Mouse (Mus musculus): ENCODE results near the gene Faah. TPM values are rescaled to one million over a fixed set of nuclear protein-coding genes. Genes with fewer than 3 reads are reported as not detected.

Gene Faah
- total RNA-seq, 2 experiments from 2014 or later = 1.3 to 1.8 TPM

DNA sequence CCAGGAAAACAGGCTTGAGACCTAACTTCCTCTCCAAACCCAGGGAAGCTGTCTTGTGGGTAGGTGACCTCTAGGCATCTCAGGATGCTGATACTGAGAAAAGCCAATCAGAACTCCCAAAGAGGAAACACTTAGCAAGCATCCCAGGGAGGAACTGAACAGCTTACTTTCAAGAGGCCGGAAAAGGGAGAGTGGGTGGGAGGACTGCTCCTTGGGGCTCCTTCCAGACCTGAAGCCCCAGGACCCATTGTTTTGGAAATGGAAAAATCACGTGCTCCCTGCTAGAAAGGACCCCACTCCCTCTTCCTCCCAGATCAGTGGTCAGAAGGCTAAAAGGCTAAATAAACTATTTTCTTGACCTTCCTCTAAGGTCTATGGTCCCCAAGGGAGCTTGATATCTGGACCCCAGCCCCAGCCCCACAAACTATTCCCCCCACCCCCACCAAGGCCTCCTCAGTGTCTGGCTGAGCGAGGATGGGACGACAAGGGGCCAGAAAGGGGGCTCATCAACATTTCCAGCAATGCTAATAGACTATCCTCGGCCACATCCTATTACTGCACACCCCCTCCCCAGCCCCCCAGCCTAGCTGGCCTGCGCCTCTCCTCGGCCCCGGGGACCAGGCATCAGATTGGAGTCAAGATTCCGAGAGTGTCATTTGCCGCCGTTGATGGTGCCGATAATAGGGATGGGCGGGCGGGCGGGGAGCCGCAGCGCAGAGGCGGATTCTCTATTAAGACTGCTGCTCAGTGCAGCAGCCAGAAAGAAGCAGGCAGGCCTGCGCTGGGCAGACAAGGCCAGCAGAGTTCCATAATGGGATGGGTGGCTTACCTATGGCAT lies 62.9 kb downstream of the Faah start:
- no peak for ATAC-seq (replicated peaks; ENCODE audit: poor library complexity, severe bottlenecking)

GRCm38 (mm10) chr4:115953559-115953958 lies 64.2 kb downstream of the Faah start:
- ATAC-seq (replicated peaks; ENCODE audit: poor library complexity, severe bottlenecking) = no peak

DNA sequence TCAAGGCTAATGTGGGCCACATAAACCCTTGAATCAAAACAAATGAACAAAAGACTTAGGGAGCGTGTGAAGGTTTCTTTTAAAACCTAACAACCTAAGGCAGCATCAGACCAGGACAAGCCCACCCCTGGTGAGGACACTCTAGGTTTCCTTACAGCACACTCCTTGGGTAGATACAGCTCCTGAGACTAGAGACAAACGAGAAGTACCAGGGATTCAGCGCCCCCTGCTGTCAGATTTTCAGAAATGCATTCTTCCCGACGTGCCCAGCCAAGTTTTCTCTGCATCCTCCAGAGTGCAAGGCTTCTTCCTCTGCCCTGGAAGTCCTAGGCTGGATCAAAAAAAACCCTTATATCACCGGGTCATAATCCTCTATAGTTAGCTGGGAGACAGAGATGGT lies 65.0 kb downstream of the Faah start:
- peak; percentile 78 for ATAC-seq (replicated peaks; ENCODE audit: poor library complexity, severe bottlenecking)

DNA sequence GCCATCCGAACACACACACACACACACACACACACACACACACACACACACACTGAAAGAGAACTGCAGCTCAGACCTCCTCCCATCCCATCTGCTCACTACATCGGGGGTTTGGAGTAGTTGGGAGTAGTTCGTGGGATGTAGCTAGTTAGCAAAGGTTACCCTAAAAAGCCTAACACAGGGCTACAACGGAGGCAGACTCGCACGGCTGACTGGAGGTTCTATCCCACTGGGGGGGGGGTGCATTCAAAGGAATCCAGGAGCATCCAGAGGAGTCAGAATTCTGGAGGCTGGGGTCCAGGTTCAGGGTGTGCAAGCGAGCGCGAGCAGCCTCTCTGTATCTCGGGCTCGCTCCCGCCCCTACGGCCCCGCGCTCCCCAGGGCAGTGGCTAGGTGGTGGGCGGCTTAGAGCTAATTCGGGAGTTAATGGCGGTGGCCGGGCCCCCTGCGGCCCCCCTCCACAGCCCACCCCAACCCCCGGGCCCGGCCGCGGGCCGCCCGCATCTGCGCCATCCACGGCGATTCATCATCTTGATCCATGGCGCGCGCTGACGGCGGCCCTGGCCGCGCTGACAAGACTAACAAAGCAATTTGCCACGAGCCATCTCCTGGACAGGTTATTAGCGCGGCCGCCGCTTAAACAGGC lies 73.9 kb downstream of the Faah start:
- ATAC-seq (replicated peaks; ENCODE audit: poor library complexity, severe bottlenecking) = no peak

DNA sequence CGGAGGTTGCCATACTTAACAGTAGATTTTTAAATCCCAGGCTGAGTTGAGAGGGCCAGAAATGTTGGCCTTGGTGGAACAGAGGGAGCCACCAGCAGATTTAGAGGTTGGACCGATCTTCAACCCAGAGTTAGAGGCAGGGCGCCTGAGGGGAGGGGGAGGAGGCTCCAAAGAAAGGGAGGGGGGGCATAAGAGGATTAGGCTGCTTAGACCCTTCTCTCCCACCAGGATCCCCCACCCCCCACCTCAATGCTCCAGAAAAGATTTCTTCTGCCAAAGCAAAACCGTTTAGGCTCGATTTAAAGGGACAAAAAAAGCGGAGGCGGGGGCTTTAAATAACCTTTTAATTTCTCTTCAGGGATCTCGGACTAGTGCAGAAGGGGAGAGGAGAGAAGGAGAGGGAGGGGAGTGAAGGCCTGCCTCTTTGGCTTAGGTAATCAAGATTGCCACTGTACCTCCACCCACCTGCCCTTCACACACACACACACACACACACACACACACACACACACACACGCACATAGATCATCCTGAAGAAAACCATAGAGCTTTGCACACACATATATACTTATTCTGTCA lies 76.4 kb downstream of the Faah start:
- no peak for ATAC-seq (replicated peaks; ENCODE audit: poor library complexity, severe bottlenecking)

GRCm38 (mm10) chr4:115940681-115941080 lies 77.0 kb downstream of the Faah start:
- ATAC-seq (replicated peaks; ENCODE audit: poor library complexity, severe bottlenecking) = no peak

- ATAC-seq (replicated peaks; ENCODE audit: poor library complexity, severe bottlenecking) = peak; percentile 57
These were observed 78.2 kb downstream of the Faah start, which contains the start of gene Dmbx1 for GRCm38 (mm10) chr4:115939295-115940102. Gene Dmbx1, minus strand, starts transcription at chr4:115939926.

- ATAC-seq (replicated peaks; ENCODE audit: poor library complexity, severe bottlenecking) = no peak
These were observed 79.2 kb downstream of the Faah start for GRCm38 (mm10) chr4:115938276-115939160.

- ATAC-seq (replicated peaks; ENCODE audit: poor library complexity, severe bottlenecking) = no peak
These were observed 80.4 kb downstream of the Faah start for GRCm38 (mm10) chr4:115937061-115937976.

- peak; percentile 24; the same call in 1 of the 2 replicates for ATAC-seq (replicated peaks; ENCODE audit: poor library complexity, severe bottlenecking)
These were observed 81.1 kb downstream of the Faah start for GRCm38 (mm10) chr4:115936646-115937045.

DNA sequence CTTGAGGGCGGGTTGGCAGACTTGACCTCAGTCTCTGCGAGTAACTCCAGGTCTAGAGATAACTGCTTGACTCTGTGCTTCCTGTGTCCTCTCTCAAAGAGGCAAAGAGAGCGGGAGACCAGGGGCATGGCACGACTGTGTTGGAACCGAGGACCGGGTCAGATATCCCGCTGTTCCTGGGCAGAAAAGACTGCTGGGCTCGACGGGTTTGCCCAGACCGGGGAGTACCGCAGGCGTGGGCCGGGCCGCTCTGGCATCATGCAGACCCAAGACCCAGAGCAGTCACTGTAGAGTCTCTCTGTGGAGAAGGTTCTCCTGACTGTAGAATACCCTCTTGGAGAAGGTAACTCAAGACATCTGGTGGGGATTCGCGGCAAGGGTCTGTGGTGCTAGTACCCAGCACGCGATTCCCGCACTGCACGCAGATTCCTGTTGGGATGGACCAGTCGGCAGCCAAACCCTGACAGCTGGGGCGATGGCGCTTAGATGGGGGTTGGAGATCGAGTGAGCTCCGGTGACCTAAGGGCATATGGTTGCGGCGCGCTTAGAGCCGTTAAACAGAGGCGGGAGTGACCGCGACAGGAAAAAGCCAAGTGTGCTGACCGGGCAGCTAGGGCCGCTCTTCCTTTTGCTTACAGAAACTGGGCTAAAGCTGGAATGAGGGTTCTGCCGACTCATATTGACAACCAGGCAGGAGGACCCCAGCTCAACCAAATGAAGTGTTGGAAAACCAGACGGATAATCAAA lies 81.7 kb downstream of the Faah start:
- ATAC-seq (replicated peaks; ENCODE audit: poor library complexity, severe bottlenecking) = no peak

DNA sequence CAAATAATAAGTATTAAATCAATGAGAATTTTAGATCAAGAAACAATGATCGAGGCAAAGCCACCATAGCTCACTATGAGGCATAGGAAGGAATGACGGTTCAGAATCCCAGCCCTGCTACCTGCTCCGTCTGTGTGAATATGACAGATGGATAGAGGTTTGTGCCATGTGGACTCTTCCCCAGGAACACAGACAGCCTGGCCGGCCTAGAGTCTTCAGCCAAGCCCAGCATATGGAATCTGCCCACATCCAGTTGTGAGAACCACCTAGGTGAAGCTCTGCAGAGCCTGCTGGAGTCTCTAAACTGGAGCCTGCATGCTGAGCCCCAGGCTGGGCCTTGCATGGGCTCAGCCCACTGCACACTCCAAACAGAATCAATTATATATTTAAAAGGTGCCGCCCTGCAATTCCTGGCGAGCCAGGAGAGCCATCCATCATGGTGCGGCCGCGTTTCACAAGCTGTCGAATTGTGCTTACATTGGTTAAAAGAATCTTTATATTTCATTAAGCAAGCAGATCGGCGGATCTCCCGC lies 86.1 kb downstream of the Faah start:
- no peak for ATAC-seq (replicated peaks; ENCODE audit: poor library complexity, severe bottlenecking)

DNA sequence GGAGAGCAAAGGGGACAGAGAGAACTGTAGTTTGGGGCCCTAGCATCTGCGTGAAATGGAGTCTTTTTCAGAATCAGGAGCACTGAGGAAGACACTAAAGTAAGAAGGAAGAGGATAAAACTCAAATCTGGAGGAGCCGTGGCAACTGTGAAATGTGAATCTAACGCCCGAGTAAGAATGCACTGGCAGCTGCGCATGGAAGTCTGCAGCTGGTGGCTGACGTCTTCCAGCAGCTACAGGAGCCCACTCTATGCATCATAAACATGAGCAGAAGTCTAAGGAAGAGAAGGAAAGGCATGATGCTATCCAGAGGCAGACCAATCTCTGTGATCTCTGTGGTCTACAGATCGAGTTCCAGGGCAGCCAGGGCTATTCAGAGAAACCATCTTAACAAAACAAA lies 90.1 kb downstream of the Faah start:
- no peak for ATAC-seq (replicated peaks; ENCODE audit: poor library complexity, severe bottlenecking)

DNA sequence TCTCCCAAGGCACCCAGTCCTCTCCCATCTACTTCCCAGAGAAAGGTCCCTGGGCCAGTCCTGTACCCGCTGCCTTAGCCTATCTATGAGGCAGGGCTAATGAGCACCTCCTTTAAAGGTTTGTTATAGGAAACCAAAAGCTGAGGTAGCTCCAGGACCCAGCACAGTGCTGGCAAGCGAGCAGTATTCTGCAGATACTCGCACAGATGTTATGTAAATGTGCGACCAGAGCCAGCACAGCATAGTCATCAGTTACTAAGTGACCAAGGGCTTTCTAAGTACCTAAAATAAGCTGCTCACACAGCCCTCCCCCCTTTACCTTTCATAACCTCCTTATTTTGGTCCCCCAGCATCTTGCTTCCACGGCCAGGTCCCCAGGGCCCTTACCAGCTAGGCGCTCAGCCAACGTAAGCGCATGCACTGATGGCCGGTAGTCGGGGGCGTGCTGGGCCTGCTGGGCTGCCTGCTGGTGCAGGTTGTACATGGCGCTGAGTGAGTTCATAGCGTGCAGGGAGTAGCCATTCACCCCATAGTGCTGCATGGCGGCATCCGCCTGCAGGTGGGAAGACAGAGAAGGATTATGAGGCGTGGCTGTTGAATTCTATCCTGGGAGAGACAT lies 94.4 kb downstream of the Faah start:
- ATAC-seq (replicated peaks; ENCODE audit: poor library complexity, severe bottlenecking) = no peak

DNA sequence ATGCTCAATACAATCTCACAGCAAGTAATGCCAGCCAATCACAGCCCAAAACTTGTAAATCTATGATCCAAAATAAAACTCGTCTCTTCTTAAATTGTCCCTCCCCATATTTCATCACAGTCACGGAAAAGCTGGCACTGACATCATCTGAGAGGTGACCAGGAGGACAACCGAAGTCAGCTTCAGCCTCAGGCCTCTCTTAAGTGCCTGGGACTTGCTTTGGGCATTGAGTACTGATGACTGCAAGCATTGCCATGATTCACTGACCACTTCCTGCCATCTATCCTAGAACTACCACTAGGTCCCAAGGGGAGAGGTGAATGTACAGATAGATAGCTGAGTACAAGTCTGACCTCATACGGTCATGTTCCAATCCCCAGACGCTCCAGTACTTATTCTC lies 95.0 kb downstream of the Faah start:
- ATAC-seq (replicated peaks; ENCODE audit: poor library complexity, severe bottlenecking) = no peak

DNA sequence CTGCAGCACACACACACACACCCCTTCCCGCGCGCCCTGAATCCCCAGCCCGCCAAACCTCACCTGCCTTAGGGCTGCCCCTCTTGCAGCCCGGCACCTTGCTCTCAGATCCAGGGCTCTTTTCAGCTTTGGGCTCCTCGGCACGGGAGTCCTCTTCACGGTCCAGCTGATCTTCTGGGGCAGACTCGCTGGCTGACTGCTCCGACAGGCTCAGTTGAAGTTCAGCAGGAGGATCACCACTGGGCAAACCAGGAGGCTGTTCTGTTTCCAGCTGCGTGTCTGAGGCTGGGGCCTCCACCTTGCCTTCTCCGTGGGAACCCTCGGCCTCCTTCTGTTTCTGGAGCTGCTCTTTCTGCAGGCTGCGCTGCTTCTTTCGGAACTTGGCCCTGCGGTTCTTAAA lies 97.8 kb downstream of the Faah start:
- no peak for ATAC-seq (replicated peaks; ENCODE audit: poor library complexity, severe bottlenecking)

All from granulocyte monocyte progenitor cell, adult 5-6 weeks (primary cell).